Mouse (Mus musculus) liver, embryonic 14.5 days (tissue): ENCODE measurements at regions not wholly inside any gene's neighbourhood (a gene's known extent, or its start where the extent isn't known, plus 50 kb on each side); places are given as distances from the start of the nearest gene placed in this dataset.

Experiments used
- CTCF ChIP-seq: IDR thresholded peaks from 2 replicates; pipeline ENCODE4 v1.5.1; 2016; ENCODE audit warnings: antibody characterized with exemption, low read depth, control low read depth
- EP300 ChIP-seq: IDR thresholded peaks from 2 replicates; pipeline ENCODE4 v1.6.1; 2016; ENCODE audit warnings: antibody characterized with exemption, low read depth

DNA sequence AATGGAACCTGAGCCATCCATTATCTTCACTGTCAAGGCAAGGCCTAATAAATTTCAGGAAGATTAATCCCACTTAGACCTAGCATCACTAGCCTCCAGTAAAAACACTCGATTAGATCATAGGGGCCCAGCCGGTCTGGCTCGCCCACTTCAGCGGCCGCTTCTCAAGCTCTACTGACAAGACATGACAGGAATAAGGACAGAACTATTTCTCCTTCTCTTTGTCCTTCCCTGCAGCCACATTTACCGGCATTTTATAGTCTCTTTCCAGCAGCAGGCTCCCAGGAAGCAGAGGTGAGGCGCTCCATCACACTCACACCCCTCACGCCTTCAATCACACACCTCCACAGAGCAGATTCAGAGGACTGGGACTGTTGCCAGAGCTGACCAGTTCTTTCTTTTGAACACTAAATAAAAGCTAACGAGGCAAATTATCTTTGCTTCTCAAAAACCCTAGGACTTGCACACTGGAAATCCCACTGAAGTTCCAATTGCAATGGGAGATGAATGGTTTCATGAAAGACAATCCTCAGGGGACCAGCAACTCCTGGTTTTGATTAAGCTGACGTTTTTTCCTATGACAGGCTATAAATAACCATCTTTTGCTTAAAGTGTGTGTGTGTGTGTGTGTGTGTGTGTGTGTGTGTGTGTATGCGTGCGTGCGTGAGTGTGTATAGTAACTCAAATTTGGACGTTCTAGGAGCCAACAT, 184.6 kb downstream of the Sox4 start:
- TF ChIP-seq CTCF = no peak
- TF ChIP-seq EP300 = no peak
